Mouse (Mus musculus) midbrain, embryonic 14.5 days (tissue): Measurements from ENCODE around the gene Uhrf1bp1l. TPM values are rescaled to one million over a fixed set of nuclear protein-coding genes. Genes with fewer than 3 reads are reported as not detected.

Source experiments
- ATAC-seq: fragments of 200-750 bp; cut with Nextera tagmentation; 2 replicates; pipeline ENCODE4 v1.8.0; 2017; ENCODE audit warnings: moderate number of reproducible peaks, moderate library complexity; ENCODE audit not compliant: low FRiP score, low TSS enrichment
- DNase-seq: peaks from one replicate; pipeline ENCODE4 v3.0.0-alpha.2; 2015
- H3K27ac ChIP-seq: fragments of 300-500 bp; sonication (generic); replicated peaks from 2 replicates; pipeline ENCODE4 v1.5.1; 2014; ENCODE audit warnings: mild to moderate bottlenecking, low read depth, low read length, moderate library complexity
- H3K27me3 ChIP-seq: fragments of 300-500 bp; sonication (generic); 2 replicates; pipeline ENCODE4 v1.6.1; 2014; ENCODE audit warnings: low read length, control low read depth, mixed read lengths; ENCODE audit not compliant: control insufficient read depth, insufficient read depth
- H3K36me3 ChIP-seq: fragments of 300-500 bp; sonication (generic); 2 replicates; pipeline ENCODE4 v1.6.1; 2014; ENCODE audit warnings: low read length, control low read depth; ENCODE audit not compliant: control insufficient read depth, insufficient read depth
- H3K4me1 ChIP-seq: fragments of 300-500 bp; sonication (generic); 2 replicates; pipeline ENCODE4 v1.6.1; 2014; ENCODE audit warnings: mild to moderate bottlenecking, antibody characterized with exemption, low read length, control low read depth; ENCODE audit not compliant: control insufficient read depth, insufficient read depth
- H3K4me2 ChIP-seq: fragments of 300-500 bp; sonication (generic); 2 replicates; pipeline ENCODE4 v1.6.1; 2014; ENCODE audit warnings: mild to moderate bottlenecking, low read length, moderate library complexity
- H3K4me3 ChIP-seq: fragments of 300-500 bp; sonication (generic); replicated peaks from 2 replicates; pipeline ENCODE4 v1.5.1; 2014; ENCODE audit warnings: low read depth, low read length
- H3K9ac ChIP-seq: fragments of 300-500 bp; sonication (generic); replicated peaks from 2 replicates; pipeline ENCODE4 v1.6.1; 2014; ENCODE audit warnings: mild to moderate bottlenecking, low read length, moderate library complexity
- H3K9me3 ChIP-seq: fragments of 300-500 bp; sonication (generic); 2 replicates; pipeline ENCODE4 v1.6.1; 2016; ENCODE audit warnings: low read length, control low read depth, mixed read lengths; ENCODE audit not compliant: control insufficient read depth
- WGBS: fragments of 180-500 bp; shearing (Covaris S2); extraction: QIAGEN DNeasy Blood & Tissue Kit; methylation state at CpG from one replicate; pipeline ENCODE4 v1.1.7; 2014; 5-methylcytosine and 5-hydroxymethylcytosine counted together
- polyA plus RNA-seq: library from polyadenylated mRNA; unstranded; fragments of >200 nt; fragmentation: Nextera tagmentation; extraction: Ambion mirVana; gene quantifications from 2 replicates; pipeline ENCODE4 v1.2.1, GENCODE M21; 2014

Uhrf1bp1l gene
- polyA plus RNA-seq, 1 experiment from 2014 or later: 37.9 TPM

DNA sequence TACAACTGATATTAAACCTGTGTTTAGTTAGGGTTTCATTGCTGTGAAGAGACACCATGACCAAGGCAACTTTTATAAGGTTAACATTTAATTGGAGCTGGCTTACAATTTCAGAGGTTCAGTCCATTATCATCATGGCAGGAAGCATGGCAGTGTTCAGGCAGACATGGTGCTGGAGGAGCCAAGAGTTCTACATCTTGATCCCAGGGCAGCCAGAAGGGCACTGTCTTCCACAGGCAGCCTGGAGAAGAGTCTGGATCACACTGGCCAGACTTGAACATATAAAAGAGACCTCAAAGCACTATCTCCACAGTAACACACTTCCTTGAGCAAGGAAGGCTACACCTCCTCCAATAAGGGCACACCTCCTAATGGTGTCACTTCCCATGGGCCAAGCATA, 24.5 kb upstream of the Uhrf1bp1l start:
- no peaks in the 10 kb centered on the region for H3K9me3 ChIP-seq
- no peaks in the 10 kb centered on the region for H3K4me1 ChIP-seq
- no peak overlapping the region for H3K27ac ChIP-seq
- H3K27me3 ChIP-seq: no peaks in the 10 kb centered on the region
- H3K9ac ChIP-seq: no peak overlapping the region
- peaks cover 40% of the 10 kb centered on the region for H3K36me3 ChIP-seq
- H3K4me3 ChIP-seq: no peak overlapping the region
- no peak overlapping the region for H3K4me2 ChIP-seq
- ATAC-seq (no peak), DNase-seq (no peak)

DNA sequence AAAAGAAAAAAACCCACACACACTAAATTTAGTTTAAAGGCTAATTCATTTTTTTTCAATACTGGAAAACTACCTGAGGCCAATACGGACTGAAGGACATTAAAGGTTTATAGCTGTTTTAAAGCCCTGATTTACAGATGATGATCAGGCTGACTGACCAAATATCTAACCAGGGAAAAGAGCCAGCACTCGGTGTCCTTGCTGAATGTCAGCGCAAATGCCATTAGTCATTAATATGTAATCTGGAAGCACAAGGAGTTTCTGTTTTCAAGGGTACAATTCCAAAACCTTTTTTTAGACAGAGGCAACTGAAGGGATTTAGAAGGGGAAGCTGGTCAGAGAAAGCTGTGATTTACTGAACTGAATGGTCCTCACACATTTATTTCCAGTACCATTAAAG, 24.0 kb upstream of the Uhrf1bp1l start:
- Histone ChIP-seq H3K27me3 (no peaks in the 10 kb centered on the region), H3K4me2 (no peak overlapping the region), H3K4me3 (no peak overlapping the region), H3K9ac (no peak overlapping the region), H3K9me3 (no peaks in the 10 kb centered on the region), H3K36me3 (peaks cover 39% of the 10 kb centered on the region), H3K4me1 (no peaks in the 10 kb centered on the region), H3K27ac (no peak overlapping the region)
- no peak for ATAC-seq
- 94% methylated on average over 3 of the region's 3 CpGs for WGBS
- DNase-seq: no peak

DNA sequence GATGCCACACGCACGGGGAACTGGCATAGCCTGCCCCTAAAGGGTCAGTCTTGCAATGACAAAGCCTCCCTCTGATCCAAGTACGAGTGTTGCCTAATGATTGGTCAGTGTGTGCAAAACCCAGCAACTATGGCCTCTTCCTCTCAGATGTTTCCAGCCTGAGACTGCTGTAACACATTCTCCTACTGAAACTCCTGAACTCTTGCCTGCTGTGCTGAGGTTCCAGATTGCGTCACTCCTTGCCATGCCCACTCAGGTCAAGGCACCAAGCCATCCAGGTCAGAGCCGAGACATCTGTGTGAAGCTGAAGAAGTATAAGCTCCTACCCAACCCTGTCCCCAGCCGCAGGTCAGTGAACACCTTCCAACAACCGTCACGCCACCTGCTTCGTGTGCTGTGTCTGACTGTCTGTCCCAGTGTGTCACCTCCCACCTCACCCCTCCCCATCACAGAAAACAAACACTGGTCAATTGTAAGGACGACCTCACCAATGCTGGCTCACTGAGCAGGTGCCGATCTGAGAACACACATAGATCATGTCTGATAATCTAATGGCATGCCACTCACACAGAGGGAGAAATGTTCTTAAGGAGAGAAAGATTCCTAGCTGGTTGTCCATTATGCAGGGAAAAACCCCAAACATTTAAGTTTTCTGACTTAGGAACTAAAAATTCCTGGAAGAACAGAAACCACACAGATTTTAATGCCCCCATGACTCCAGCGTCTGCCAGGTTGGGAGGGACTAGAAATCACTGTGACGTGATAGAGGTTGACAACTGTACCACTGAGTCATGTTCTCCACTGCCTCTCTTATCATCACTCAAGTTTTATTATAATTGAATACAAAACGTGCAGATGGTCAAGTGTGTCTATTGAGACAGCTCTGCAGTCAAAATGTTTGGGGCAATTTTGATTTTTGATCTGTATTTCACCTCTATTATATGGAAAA, 22.3 kb upstream of the Uhrf1bp1l start:
- WGBS: 91% methylated on average over 14 of the region's 14 CpGs

DNA sequence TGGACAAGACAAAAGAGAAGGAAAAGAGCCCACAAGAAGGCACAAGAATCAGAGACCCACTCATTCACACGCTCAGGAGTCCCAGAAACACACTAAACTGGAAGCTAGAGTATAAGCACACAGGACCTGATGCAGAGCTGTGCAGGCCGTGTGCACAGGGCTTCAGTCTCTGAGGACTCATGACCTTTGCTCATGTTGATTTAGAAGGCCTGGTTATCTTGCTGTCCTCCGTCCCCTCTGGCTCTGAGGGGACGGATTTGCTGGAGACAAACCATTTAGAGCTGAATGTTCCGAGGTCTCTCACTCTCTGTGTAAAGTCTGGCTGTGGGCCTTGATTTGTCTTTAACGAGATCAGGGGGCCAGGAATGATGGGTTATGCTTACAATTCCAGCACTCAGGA, 14.4 kb upstream of the Uhrf1bp1l start:
- Histone ChIP-seq H3K27me3 (no peaks in the 10 kb centered on the region), H3K27ac (no peak overlapping the region), H3K4me2 (no peak overlapping the region), H3K4me3 (no peak overlapping the region), H3K9me3 (no peaks in the 10 kb centered on the region), H3K36me3 (peaks cover 18% of the 10 kb centered on the region), H3K4me1 (peaks cover 8% of the 10 kb centered on the region; the same call in 1 of the 2 replicates), H3K9ac (no peak overlapping the region)
- ATAC-seq (no peak), DNase-seq (no peak)
- WGBS: 91% methylated on average over 6 of the region's 6 CpGs

More for the DNA sequence above, 22.3 kb upstream of the Uhrf1bp1l start:
- ATAC-seq: no peak
- H3K27me3 ChIP-seq: no peaks in the 10 kb centered on the region
- peaks cover 43% of the 10 kb centered on the region for H3K36me3 ChIP-seq
- no peak overlapping the region for H3K9ac ChIP-seq
- no peak overlapping the region for H3K4me3 ChIP-seq
- H3K4me1 ChIP-seq: no peaks in the 10 kb centered on the region
- no peak for DNase-seq
- no peaks in the 10 kb centered on the region for H3K9me3 ChIP-seq
- no peak overlapping the region for H3K27ac ChIP-seq
- no peak overlapping the region for H3K4me2 ChIP-seq

DNA sequence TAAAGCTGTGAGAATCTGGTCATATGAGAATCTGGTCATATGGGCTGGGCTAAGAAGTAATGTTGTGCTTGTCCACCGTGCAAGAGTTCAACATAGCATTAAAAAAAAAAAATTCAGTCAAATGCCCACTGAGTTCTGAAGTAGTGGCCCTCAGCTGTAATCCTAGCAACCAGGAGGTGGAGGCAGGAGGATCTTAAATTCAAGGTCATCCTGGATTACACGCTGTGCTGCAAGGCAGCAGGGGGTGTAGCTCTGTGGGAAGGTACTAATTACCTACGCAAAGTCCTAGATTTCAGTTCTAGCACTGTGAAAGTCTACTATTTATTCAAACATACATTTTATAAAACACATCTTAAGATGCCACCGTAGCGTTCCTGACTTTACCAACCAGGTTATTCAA, 13.4 kb upstream of the Uhrf1bp1l start:
- Histone ChIP-seq H3K9ac (peak overlapping the region; percentile 62), H3K4me2 (peak overlapping the region; percentile 57), H3K27ac (no peak overlapping the region), H3K27me3 (no peaks in the 10 kb centered on the region), H3K36me3 (peaks cover 9% of the 10 kb centered on the region), H3K4me1 (peaks cover 8% of the 10 kb centered on the region; the same call in 1 of the 2 replicates), H3K4me3 (peak overlapping the region; percentile 65), H3K9me3 (no peaks in the 10 kb centered on the region)
- ATAC-seq (no peak), DNase-seq (peak; percentile 29)
- 10% methylated on average over 5 of the region's 5 CpGs for WGBS

DNA sequence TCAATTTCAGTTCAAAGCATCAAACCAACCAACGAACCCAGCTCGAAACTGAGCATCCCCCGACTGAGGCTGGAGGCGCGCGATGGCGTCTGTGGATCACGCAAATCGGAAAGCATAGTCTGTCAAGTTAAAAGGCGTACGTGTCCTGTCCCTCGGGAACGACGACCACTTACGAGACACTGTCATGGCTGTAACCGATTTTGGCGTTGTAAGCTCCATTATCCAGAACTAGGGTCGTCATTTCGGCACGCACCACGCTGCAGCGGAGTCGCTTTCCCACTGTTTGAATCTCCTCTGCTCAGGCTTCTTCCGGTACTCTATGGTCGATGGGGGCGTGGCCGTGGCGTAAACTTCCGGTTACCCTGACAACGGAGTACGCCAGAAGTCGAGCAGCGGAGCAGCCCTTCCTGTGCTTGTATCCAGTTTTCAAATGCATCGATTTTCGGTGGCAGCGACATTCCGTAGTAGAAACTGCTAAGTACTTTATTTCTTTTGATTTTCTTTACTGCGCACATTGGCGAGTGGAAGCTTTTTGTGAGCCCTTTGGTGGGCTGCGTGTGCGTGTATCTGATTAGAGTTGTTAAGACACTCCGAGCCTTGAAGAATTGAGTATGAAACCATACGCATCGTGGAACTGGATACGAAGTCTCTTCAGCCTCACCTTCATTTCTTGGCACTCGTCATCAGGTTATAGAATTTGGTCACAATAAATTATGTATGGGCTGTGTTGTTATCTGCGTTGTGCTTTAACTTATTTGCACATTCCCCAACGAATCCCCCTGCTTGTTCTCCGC, 12.6 kb upstream of the Uhrf1bp1l start, which contains the start of gene Actr6:
Actr6 (minus strand) TSS at position 295 of the 794 bp plus-strand sequence.
- Histone ChIP-seq H3K4me2 (peak within 1 kb of the TSS; percentile 57), H3K36me3 (peaks cover 4% of the 10 kb centered on the region), H3K4me3 (peak within 1 kb of the TSS; percentile 65), H3K4me1 (peaks cover 8% of the 10 kb centered on the region; the same call in 1 of the 2 replicates), H3K9ac (peak within 1 kb of the TSS; percentile 62), H3K27ac (peak within 1 kb of the TSS; percentile 73), H3K27me3 (no peaks in the 10 kb centered on the region), H3K9me3 (no peaks in the 10 kb centered on the region)
- ATAC-seq (peak; percentile 99), DNase-seq (peak; percentile 98)
- 1% methylated on average over 49 of the region's 49 CpGs for WGBS

DNA sequence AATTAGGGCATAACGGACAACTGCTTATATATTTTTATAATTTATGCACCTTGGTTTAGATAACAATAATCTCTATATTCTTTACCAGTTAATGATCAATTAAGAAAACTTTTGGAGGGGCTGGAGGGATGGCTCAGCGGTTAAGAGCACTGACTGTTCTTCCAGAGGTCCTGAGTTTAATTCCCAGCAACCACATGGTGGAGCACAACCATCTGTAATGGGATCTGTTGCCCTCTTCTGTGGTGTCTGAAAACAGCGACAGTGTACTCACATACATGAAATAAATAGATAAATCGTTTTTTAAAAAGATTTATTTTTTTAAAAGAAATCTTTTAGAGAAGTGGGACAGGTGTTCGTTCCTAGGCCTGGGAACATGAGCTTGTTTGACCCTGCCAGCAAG, 7.7 kb upstream of the Uhrf1bp1l start:
- DNase-seq: no peak
- Histone ChIP-seq H3K36me3 (no peaks in the 10 kb centered on the region), H3K27me3 (no peaks in the 10 kb centered on the region), H3K4me3 (no peak overlapping the region), H3K9ac (no peak overlapping the region), H3K27ac (no peak overlapping the region), H3K9me3 (no peaks in the 10 kb centered on the region), H3K4me1 (0 out of 2 replicates have a peak, but pooled peaks cover 3% of the 10 kb centered on the region), H3K4me2 (no peak overlapping the region)
- WGBS: 47% methylated on average over 5 of the region's 5 CpGs
- no peak for ATAC-seq

DNA sequence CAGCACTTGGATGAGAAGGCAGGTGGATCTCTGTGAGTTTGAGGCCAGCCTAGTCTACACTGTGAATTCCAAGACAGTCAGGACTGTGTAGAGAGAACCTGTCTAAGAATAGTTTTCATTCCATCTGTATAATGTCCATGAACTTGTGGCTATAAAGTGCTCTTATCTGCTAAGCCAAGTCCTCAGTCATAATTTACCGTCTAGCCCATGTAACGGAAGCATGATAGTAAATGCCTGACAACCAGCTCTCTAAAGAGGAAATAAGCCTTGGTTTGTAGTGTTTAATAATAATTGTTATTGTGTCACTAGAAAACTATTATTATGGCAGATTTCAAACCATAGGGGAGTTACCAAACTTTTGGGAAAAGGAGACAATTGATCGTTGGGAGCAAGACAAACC, 6.9 kb upstream of the Uhrf1bp1l start:
- DNase-seq: no peak
- H3K9ac ChIP-seq: no peak overlapping the region
- ATAC-seq: no peak
- H3K4me3 ChIP-seq: no peak overlapping the region
- H3K27ac ChIP-seq: no peak overlapping the region
- 97% methylated on average over 3 of the region's 3 CpGs for WGBS
- H3K36me3 ChIP-seq: no peaks in the 10 kb centered on the region
- H3K27me3 ChIP-seq: no peaks in the 10 kb centered on the region
- H3K4me1 ChIP-seq: 0 out of 2 replicates have a peak, but pooled peaks cover under 1% of the 10 kb centered on the region
- H3K9me3 ChIP-seq: no peaks in the 10 kb centered on the region
- H3K4me2 ChIP-seq: no peak overlapping the region
